Mouse (Mus musculus) macrophage (primary cell): ENCODE data around the gene Lrmda. TPM values are rescaled to one million over a fixed set of nuclear protein-coding genes. Genes with fewer than 3 reads are reported as not detected.

Experiments
- H3K27ac ChIP-seq: fragments of 350-480 bp; formaldehyde crosslinking; 2 replicates; pipeline ENCODE4 v1.9.0; 2021
- H3K36me3 ChIP-seq: fragments of 350-480 bp; formaldehyde crosslinking; 2 replicates; pipeline ENCODE4 v1.9.0; 2021; ENCODE audit errors: inconsistent target
- H3K4me3 ChIP-seq: fragments of 350-480 bp; formaldehyde crosslinking; 2 replicates; pipeline ENCODE4 v1.9.0; 2021; ENCODE audit errors: inconsistent target
- H3K79me2 ChIP-seq: fragments of 350-480 bp; formaldehyde crosslinking; 2 replicates; pipeline ENCODE4 v1.9.0; 2021; ENCODE audit errors: inconsistent target
- WGBS: methylation state at CpG from one replicate; pipeline ENCODE4 v1.1.7; 2026; ENCODE audit warnings: inconsistent platforms; ENCODE audit not compliant: missing documents; 5-methylcytosine and 5-hydroxymethylcytosine counted together
- polyA plus RNA-seq: library from polyadenylated mRNA; stranded (reverse); fragments of 250-400 nt; gene quantifications from 3 replicates; pipeline ENCODE4 v1.2.4, GENCODE M21; 2018; ENCODE audit warnings: inconsistent platforms

The Lrmda gene
- polyA plus RNA-seq, 1 experiment from 2014 or later, result 18.1 TPM

DNA sequence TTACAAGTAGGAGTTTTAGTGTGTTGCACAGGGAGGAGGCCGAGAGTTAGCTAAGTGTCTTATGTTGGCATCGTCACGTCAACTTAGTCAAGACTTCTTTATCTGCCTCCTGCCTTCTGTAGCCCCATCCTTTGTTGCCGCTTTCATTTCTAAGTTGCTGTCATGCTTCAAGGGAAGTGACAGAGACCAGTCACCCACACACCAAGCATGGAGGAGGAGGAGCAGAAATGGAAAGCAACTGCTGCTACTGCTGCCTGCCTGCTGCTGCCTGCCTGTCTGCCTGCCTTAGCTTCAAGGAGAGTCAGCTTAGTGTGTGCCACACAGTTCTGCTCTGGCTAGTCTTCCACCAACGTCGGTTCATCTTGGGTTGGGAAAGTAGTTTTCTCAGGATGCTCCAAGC is 319.7 kb downstream of the Lrmda start:
- H3K27ac ChIP-seq, result no peak overlapping the region
- H3K36me3 ChIP-seq, result no peaks in the 10 kb centered on the region
- no peak overlapping the region for H3K4me3 ChIP-seq
- no peaks in the 10 kb centered on the region for H3K79me2 ChIP-seq
- 94% methylated on average over 6 of the region's 6 CpGs for WGBS

DNA sequence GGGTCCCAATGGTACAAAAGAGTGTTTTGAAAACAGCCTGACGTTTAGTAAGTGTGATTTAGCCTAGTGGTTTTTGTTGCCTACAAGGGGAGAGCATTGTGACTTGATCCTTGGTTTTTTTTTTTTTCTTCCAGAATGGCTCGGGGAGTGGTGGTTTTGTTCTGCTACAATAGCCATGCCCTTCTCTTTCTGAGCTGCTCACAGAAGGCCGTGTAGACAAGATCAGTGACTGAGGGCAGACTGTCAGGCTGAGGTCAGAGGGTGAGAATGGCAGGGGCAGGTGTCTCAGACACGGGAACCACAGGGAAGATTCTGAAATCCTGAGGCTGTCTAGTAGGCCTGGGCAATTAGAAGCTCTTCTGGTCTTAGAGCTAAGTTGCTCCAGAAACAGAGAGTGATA is 323.8 kb downstream of the Lrmda start:
- H3K79me2 ChIP-seq, result no peaks in the 10 kb centered on the region
- H3K27ac ChIP-seq, result no peak overlapping the region
- 95% methylated on average over 4 of the region's 4 CpGs for WGBS
- no peak overlapping the region for H3K4me3 ChIP-seq
- no peaks in the 10 kb centered on the region for H3K36me3 ChIP-seq

- H3K36me3 ChIP-seq, result no peaks in the 10 kb centered on the region
- H3K79me2 ChIP-seq, result no peaks in the 10 kb centered on the region
- no peak overlapping the region for H3K27ac ChIP-seq
- 96% methylated on average over 8 of the region's 8 CpGs for WGBS
- H3K4me3 ChIP-seq, result no peak overlapping the region
These were observed 325.7 kb downstream of the Lrmda start for GRCm38 (mm10) chr14:22345248-22345647.

DNA sequence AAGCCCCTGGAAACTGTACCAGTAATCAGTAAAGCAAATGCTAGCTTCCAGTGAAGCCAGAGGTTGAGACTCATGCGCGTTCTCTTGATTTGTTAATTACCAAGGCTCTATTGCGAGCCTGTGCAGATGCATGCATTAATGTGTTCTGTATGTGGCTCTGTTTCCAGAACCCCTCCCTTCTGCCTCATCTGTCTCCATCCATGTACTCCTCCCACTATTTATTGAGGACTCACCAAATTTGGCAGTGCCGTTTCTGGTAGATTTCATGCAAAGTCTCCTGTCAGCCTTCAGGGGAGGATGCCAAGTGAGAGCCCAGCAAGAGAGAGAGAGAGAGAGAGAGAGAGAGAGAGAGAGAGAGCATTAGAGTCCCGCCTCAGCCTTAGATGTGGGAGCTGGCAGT is 334.1 kb downstream of the Lrmda start:
- no peak overlapping the region for H3K27ac ChIP-seq
- no peaks in the 10 kb centered on the region for H3K79me2 ChIP-seq
- WGBS, result 93% methylated on average over 4 of the region's 5 CpGs
- H3K36me3 ChIP-seq, result no peaks in the 10 kb centered on the region
- no peak overlapping the region for H3K4me3 ChIP-seq

GRCm38 (mm10) chr14:22354769-22355574 is 335.5 kb downstream of the Lrmda start:
- WGBS, result 90% methylated on average over 15 of the region's 15 CpGs

GRCm38 (mm10) chr14:22357991-22358503 is 338.5 kb downstream of the Lrmda start:
- 99% methylated on average over 9 of the region's 9 CpGs for WGBS
- no peak overlapping the region for H3K4me3 ChIP-seq
- no peak overlapping the region for H3K27ac ChIP-seq
- no peaks in the 10 kb centered on the region for H3K36me3 ChIP-seq
- no peaks in the 10 kb centered on the region for H3K79me2 ChIP-seq

More at GRCm38 (mm10) chr14:22354769-22355574, 335.5 kb downstream of the Lrmda start:
- Histone ChIP-seq H3K36me3 (no peaks in the 10 kb centered on the region), H3K4me3 (no peak overlapping the region), H3K27ac (no peak overlapping the region), H3K79me2 (no peaks in the 10 kb centered on the region)

DNA sequence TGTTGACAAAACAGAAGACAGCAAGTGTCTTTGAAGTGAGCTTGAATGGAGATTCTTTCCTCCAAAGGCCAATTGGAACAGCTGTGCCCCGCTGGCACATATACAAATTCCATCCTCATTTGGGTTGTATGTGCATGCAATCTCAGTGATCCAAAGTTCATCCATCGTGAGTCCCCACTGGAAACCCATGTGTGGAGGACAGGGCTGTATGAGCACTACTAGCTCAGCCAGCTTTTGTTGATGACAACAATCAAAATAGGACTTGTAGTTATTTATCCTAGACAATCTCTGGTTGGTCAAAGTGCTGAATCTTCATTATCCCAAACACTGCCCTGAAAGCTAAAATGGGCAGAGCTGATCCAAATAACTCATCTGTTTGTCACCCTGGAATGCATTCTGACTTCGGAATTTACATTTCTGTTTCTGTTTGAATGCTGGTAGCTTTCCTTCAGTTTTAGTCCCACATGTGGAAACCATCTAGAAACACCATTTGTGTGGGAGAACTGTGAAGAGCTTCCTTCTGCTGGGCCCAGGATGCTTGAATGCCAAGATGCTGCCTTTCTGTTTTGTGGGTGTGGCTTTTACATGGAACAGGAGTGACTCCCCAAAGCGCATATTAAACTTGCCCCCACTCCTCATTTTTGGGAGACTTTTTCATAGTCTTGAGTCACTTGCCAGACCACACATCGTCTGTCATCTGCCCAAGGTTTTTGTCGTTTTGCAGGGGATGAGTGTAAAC is 344.7 kb downstream of the Lrmda start:
- H3K36me3 ChIP-seq, result no peaks in the 10 kb centered on the region
- WGBS, result 90% methylated on average over 6 of the region's 6 CpGs
- H3K4me3 ChIP-seq, result no peak overlapping the region
- H3K79me2 ChIP-seq, result no peaks in the 10 kb centered on the region
- no peak overlapping the region for H3K27ac ChIP-seq

GRCm38 (mm10) chr14:22364771-22365355 is 345.4 kb downstream of the Lrmda start:
- 88% methylated on average over 6 of the region's 6 CpGs for WGBS
- H3K27ac ChIP-seq, result no peak overlapping the region
- H3K36me3 ChIP-seq, result no peaks in the 10 kb centered on the region
- H3K79me2 ChIP-seq, result no peaks in the 10 kb centered on the region
- no peak overlapping the region for H3K4me3 ChIP-seq

- no peaks in the 10 kb centered on the region for H3K36me3 ChIP-seq
- 98% methylated on average over 4 of the region's 4 CpGs for WGBS
- H3K79me2 ChIP-seq, result no peaks in the 10 kb centered on the region
- H3K4me3 ChIP-seq, result no peak overlapping the region
- H3K27ac ChIP-seq, result no peak overlapping the region
These were observed 348.1 kb downstream of the Lrmda start for GRCm38 (mm10) chr14:22367615-22368014.

DNA sequence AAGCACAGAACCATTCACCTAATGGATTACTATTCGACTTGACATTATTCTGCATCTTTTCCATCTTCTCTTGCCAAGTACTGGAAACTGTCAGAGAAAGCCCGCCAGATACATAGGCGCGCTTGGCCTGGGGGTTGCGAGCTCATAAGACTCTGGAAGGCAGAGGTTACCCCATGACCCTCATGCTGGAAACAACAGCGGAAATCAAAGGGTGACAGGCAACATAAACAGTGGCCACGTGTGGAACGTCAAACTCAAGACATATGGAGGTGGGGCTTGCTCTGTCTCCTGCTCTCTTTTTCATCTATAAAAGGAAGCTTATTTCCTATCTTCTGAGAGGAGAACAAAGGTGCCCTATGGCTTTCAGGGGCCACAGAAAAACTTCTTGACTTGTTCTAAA is 351.6 kb downstream of the Lrmda start:
- no peaks in the 10 kb centered on the region for H3K79me2 ChIP-seq
- no peak overlapping the region for H3K27ac ChIP-seq
- WGBS, result 87% methylated on average over 8 of the region's 8 CpGs
- no peak overlapping the region for H3K4me3 ChIP-seq
- no peaks in the 10 kb centered on the region for H3K36me3 ChIP-seq

DNA sequence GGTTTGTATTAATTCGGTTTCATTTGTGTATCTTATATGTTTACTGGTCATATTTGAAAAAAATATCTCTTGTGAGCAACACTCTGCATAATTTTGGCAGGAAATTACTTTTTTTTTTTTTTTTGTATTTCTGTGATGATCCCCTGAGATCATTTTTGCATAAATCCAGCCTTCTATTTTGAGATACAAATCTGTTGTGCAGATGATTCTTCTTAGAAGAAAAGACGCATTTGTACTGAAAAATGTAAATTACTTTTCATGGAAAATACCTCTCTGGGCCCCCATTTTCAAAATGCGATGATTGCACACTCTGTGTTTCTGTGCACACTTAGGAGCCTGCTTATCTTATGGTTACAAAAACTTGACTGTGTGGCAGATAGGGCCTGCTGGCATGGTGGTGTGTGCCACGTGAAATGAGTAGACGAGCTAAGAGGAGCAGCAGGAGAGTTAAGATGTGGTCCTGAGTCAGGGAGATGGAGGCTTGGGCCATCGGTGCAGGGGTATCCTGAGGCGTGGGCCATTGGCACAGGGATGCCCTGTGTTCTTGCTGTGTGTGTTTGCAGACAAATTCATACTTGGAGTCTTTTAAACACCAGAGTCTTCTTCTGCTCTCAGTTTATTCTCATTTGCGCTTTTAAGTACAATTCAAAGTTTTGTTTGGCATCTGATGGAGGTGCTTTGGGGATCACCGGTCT is 353.3 kb downstream of the Lrmda start:
- no peak overlapping the region for H3K4me3 ChIP-seq
- no peaks in the 10 kb centered on the region for H3K36me3 ChIP-seq
- no peaks in the 10 kb centered on the region for H3K79me2 ChIP-seq
- 95% methylated on average over 9 of the region's 9 CpGs for WGBS
- no peak overlapping the region for H3K27ac ChIP-seq

DNA sequence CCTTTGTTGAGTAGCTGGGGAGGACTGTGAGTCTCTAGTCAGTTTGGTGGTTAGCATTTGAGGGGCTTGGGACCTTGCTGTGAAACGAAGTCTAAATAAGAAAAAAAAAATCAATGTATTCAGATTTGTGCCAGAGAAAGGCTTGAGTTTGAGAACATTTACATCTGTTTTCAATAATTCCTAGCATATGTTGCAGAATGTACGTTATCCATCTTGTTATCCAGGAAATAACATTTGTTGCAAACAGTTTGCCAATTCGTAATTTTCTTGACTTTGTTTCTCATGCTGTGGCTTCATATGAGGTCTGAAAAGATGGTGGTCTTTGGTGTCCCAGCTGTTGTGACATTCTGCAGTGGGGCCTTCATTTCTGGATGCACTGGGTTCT is 353.8 kb downstream of the Lrmda start:
- WGBS, result 92% methylated on average over 3 of the region's 3 CpGs
- no peaks in the 10 kb centered on the region for H3K79me2 ChIP-seq
- no peak overlapping the region for H3K4me3 ChIP-seq
- H3K36me3 ChIP-seq, result no peaks in the 10 kb centered on the region
- no peak overlapping the region for H3K27ac ChIP-seq

GRCm38 (mm10) chr14:22377148-22377547 is 357.6 kb downstream of the Lrmda start:
- WGBS, result 94% methylated on average over 1 of the region's 1 CpGs

DNA sequence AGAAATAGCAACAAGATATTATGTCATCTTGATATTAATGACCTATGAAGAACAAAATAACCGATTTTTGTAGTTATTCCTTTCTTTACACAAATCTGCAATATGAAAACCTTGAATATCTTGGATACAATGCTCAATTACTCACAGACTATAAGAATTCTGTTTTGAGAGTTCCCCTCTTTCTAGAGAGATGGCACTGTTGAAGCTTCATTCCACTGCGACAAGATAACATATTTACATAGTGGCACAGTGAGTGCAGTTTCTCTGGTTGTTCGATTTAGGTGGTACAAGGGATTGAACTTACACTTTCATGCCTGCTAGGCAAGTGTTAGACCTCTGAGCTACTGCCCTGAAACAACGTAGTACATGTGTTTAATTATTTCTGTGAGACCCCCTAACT is 362.6 kb downstream of the Lrmda start:
- H3K36me3 ChIP-seq, result no peaks in the 10 kb centered on the region
- no peaks in the 10 kb centered on the region for H3K79me2 ChIP-seq
- H3K4me3 ChIP-seq, result no peak overlapping the region
- no peak overlapping the region for H3K27ac ChIP-seq
- 85% methylated on average over 4 of the region's 4 CpGs for WGBS

More at GRCm38 (mm10) chr14:22377148-22377547, 357.6 kb downstream of the Lrmda start:
- Histone ChIP-seq H3K36me3 (no peaks in the 10 kb centered on the region), H3K79me2 (no peaks in the 10 kb centered on the region), H3K4me3 (no peak overlapping the region), H3K27ac (no peak overlapping the region)
